Mouse (Mus musculus): ENCODE results near the gene Cypt4. TPM values are rescaled to one million over a fixed set of nuclear protein-coding genes. Genes with fewer than 3 reads are reported as not detected.

Cypt4 gene
- polyA plus RNA-seq (2012; rRNA removed) = not detected in 2 replicates

DNA sequence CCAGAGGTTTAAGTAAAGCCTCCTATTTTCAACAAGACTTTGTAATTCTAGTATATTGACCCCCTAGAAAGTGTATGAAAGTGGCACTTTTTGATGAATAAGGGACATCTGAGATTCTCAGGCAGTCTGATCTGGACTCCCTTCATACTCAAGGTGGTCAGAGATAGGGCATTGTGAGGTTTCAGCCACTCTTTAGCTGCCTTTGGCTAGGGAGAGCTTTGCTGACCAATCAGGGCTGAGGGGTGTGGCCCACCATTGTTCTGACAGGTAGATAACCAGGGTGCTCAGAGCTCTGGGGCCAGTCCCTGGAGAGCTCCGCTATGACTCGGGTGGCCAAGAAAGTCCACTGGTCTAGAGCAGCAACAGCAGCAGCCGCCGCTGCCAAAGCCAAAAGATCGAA lies at the start of gene Cypt4:
Gene Cypt4 (plus strand): TSS at position 301 of the 400 bp plus-strand sequence.

Other genes starting within 250 kb of the Cypt4 start
- 0.85 and 0.88 TPM in 2 replicates for gene Dpy19l1, start 122.1 kb upstream of the Cypt4 start, polyA plus RNA-seq (2012; rRNA removed)
- gene Dpy19l2, start 71.1 kb downstream of the Cypt4 start, polyA plus RNA-seq (2012; rRNA removed) = not detected in 2 replicates
- gene Tbx20, start 149.1 kb downstream of the Cypt4 start, polyA plus RNA-seq (2012; rRNA removed) = not detected in 2 replicates

Data from stomach, adult 2 months (tissue).